Mouse (Mus musculus): Measurements from ENCODE around the gene Usp45. TPM values are rescaled to one million over a fixed set of nuclear protein-coding genes. Genes with fewer than 3 reads are reported as not detected.

The Usp45 gene
- polyA plus RNA-seq, 1 experiment from 2014 or later: 5.9 TPM

GRCm38 (mm10) chr4:21878776-21879175, 111.8 kb downstream of the Usp45 start:
- no peak for ATAC-seq (replicated peaks; ENCODE audit: insufficient number of reproducible peaks, insufficient read depth, low FRiP score, low read depth)
- peak overlapping the region; percentile 93 for H3K4me3 ChIP-seq
- no peak overlapping the region for H3K9ac ChIP-seq
- peaks cover 15% of the 10 kb centered on the region for H3K36me3 ChIP-seq
- no peaks in the 10 kb centered on the region; the same call in 1 of the 2 replicates for H3K4me1 ChIP-seq (replicated peaks)
- WGBS: 28% methylated on average over 6 of the region's 6 CpGs
- H3K27ac ChIP-seq: no peak overlapping the region
- no peaks in the 10 kb centered on the region for H3K27me3 ChIP-seq
- H3K4me2 ChIP-seq: peak overlapping the region; percentile 78
- no peaks in the 10 kb centered on the region for H3K9me3 ChIP-seq (replicated peaks)

GRCm38 (mm10) chr4:21879565-21880220, 112.7 kb downstream of the Usp45 start, which contains the start of gene Coq3:
Gene Coq3, plus strand, starts transcription at chr4:21879673.
- Histone ChIP-seq H3K9ac (peak within 1 kb of the TSS; percentile 84), H3K36me3 (peaks cover 9% of the 10 kb centered on the region; the same call in 1 of the 2 replicates), H3K27me3 (no peaks in the 10 kb centered on the region), H3K4me1 (replicated peaks) (no peaks in the 10 kb centered on the region; the same call in 1 of the 2 replicates), H3K27ac (peak within 1 kb of the TSS; percentile 97), H3K4me2 (peak within 1 kb of the TSS; percentile 78), H3K4me3 (peak within 1 kb of the TSS; percentile 93), H3K9me3 (replicated peaks) (no peaks in the 10 kb centered on the region)
- under 1% methylated on average over 51 of the region's 51 CpGs for WGBS
- ATAC-seq (replicated peaks; ENCODE audit: insufficient number of reproducible peaks, insufficient read depth, low FRiP score, low read depth): peak; percentile 88

- no peaks in the 10 kb centered on the region for H3K9me3 ChIP-seq (replicated peaks)
Measured at GRCm38 (mm10) chr4:21882806-21883205, 115.8 kb downstream of the Usp45 start.

DNA sequence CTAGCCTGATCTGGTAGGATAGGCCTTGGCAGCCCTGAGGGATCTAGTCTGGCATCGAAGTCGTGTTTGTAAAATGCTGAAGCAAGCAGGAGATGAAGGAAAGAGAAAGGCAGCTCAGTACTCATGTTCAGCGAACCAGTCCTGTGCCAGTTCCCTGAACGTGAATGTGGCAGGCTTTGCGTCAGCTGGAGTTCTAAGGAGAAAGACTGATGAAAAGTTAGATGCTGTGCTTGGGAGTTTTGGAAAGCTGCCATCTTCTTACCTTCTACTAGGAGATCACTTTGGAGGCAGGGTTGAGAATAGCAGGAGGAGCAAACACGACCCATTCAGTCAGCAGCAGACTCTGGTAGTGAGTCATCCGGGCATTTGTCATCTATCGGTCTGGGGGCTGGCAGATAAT, 118.9 kb downstream of the Usp45 start:
- H3K4me2 ChIP-seq: no peak overlapping the region
- no peak overlapping the region for H3K27ac ChIP-seq
- H3K4me3 ChIP-seq: no peak overlapping the region

More at GRCm38 (mm10) chr4:21882806-21883205, 115.8 kb downstream of the Usp45 start:
- Histone ChIP-seq H3K9ac (no peak overlapping the region), H3K4me3 (no peak overlapping the region), H3K27ac (no peak overlapping the region), H3K4me2 (no peak overlapping the region), H3K4me1 (replicated peaks) (no peaks in the 10 kb centered on the region; the same call in 1 of the 2 replicates), H3K36me3 (no peaks in the 10 kb centered on the region), H3K27me3 (no peaks in the 10 kb centered on the region)
- 89% methylated on average over 6 of the region's 6 CpGs for WGBS
- ATAC-seq (replicated peaks; ENCODE audit: insufficient number of reproducible peaks, insufficient read depth, low FRiP score, low read depth): no peak

More for the DNA sequence above, 118.9 kb downstream of the Usp45 start:
- 66% methylated on average over 8 of the region's 8 CpGs for WGBS
- H3K36me3 ChIP-seq: no peaks in the 10 kb centered on the region
- H3K9me3 ChIP-seq (replicated peaks): no peaks in the 10 kb centered on the region
- no peak for ATAC-seq (replicated peaks; ENCODE audit: insufficient number of reproducible peaks, insufficient read depth, low FRiP score, low read depth)
- no peak overlapping the region for H3K9ac ChIP-seq
- H3K27me3 ChIP-seq: no peaks in the 10 kb centered on the region
- no peaks in the 10 kb centered on the region for H3K4me1 ChIP-seq (replicated peaks)

Other genes starting within 250 kb of the Usp45 start
- gene Prdm13, start 81.2 kb upstream of the Usp45 start, polyA plus RNA-seq (2015; fragmentation: Nextera tagmentation; extraction: Ambion mirVana): not detected in 2 replicates
- gene Ccnc, start 39.5 kb upstream of the Usp45 start, polyA plus RNA-seq (2015; fragmentation: Nextera tagmentation; extraction: Ambion mirVana): 25.7 and 27.1 TPM in 2 replicates
- gene Tstd3, start 56 bp downstream of the Usp45 start, polyA plus RNA-seq (2015; fragmentation: Nextera tagmentation; extraction: Ambion mirVana): 17.0 and 18.9 TPM in 2 replicates
- 79.5 and 85.2 TPM in 2 replicates for gene Pnisr, start 80.4 kb downstream of the Usp45 start, polyA plus RNA-seq (2015; fragmentation: Nextera tagmentation; extraction: Ambion mirVana)
- 17.7 and 20.2 TPM in 2 replicates for gene Coq3, start 112.5 kb downstream of the Usp45 start, polyA plus RNA-seq (2015; fragmentation: Nextera tagmentation; extraction: Ambion mirVana)
- gene Faxc, start 164.2 kb downstream of the Usp45 start, polyA plus RNA-seq (2015; fragmentation: Nextera tagmentation; extraction: Ambion mirVana): 1.7 and 2.1 TPM in 2 replicates